Mouse (Mus musculus): ENCODE results near the gene Rgs17. TPM values are rescaled to one million over a fixed set of nuclear protein-coding genes. Genes with fewer than 3 reads are reported as not detected.

Gene Rgs17
- 17.1 and 17.3 TPM in 2 replicates for polyA plus RNA-seq (2012; rRNA removed)

DNA sequence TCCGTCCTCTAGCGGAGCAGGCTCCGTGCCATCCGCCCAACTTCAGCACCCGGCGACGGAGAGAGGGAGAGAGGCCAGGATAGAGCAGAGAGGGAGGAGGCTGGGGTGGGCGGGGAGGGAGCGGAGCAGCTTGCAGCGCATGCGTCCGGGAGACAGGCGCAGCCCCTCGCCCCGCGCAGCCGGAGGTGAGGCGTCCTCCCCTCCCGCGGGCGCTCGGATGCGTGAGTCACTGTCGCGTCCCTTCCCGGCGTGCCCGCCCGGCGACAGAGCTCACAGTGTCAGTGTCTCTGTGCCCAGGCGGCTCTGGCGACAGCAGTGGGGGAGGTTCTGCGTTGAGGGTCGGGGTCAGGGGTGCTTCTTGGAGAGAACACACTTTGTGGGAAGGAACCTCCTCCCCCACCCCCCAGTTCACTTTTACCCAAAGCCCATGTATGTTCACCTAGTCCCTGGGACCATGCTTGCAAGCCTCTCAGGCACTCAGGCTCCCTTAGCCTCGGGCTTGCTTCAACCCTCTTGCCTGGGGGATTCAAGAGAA lies at the start of gene Rgs17:
TSS of gene Rgs17 (minus strand) at position 107 of the 535 bp plus-strand sequence.

DNA sequence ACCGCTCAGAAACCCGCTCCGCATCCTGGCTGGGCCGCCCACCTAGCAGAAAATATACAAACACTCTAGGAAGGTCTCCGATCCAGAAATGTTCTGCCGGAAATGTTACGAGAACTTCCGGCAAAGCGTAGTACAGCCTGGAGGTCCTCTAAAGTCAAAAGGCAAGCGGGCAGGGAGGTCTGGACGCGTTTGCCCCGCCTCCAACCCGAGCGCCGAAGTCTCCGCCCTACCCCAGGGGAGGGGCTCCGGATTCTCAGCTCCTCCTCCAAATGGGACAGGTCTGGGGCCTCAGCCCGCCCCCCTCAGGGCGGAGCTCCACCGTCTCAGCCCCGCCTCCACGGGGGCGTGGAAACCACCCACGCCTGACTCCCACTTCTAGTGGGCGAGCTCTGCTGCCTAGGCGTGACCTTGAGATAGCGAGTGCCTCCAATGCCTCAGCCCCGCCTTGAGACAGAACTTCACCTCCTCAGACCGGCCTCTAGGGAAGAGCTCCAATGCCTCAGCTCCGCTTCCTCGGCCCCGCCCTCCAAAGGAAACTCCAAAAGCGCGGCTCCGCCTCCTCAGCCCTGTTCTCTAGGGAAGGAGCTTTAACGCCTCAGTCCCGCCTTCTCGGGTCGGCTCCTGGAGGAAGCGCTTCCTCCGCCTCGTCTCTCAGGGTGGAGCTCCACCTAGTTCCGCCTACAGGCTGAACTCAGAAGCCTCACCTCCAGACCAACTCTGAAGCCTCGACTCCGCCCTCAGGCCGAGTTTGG lies 98.3 kb downstream of the Rgs17 start, which contains the start of gene Mtrf1l:
TSS of gene Mtrf1l (minus strand) at position 171 of the 752 bp plus-strand sequence.

DNA sequence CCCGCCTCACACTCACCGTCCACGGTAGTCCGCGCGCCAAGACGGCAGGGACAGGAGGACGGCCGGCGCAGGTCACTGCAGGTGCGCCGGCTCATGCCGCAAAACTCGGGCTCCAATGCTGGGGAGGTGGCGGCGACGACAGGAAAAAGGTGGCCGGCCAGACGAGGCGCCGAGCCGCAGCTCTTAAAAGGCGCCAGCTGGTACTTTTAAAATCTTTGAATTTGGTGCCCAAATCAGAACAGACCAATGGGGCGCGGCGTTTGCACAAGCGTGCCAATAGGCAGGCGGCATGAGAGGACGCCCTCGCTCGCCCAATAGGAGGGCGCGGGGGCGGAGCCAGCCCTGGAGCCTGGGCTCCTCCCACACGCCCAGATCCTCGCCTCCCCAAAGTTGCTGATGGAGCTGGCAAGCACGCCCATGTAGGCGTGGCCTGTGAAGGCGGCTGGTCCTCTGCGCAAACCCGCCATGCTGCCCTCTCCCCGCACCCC lies 116.9 kb downstream of the Rgs17 start, which contains the start of gene Fbxo5:
TSS of gene Fbxo5 (minus strand) at position 358 of the 488 bp plus-strand sequence.

Other genes starting within 250 kb of the Rgs17 start
- gene Fbxo5, start 116.8 kb downstream of the Rgs17 start, polyA plus RNA-seq (2012; rRNA removed) = 9.7 and 10.3 TPM in 2 replicates
- gene Mtrf1l, start 98.5 kb downstream of the Rgs17 start, polyA plus RNA-seq (2012; rRNA removed) = 6.5 and 6.9 TPM in 2 replicates

Measured in central nervous system, embryonic 18 days (tissue).